Mouse (Mus musculus) heart, adult 2 months (tissue): ENCODE measurements around the gene Hamp.

Experiments
- CTCF ChIP-seq: fragments of 200-600 bp; IDR thresholded peaks from 2 replicates; pipeline ENCODE4 v1.8.1; 2022; ENCODE audit warnings: antibody characterized with exemption, mild to moderate bottlenecking, moderate library complexity
- EP300 ChIP-seq: fragments of 200-500 bp; IDR thresholded peaks from 2 replicates; pipeline ENCODE4 v1.6.1; 2011; ENCODE audit warnings: low read depth, low read length, control low read depth; ENCODE audit not compliant: insufficient read depth
- POLR2A ChIP-seq: fragments of 200-500 bp; IDR thresholded peaks from 2 replicates; pipeline ENCODE4 v1.6.1; 2011; ENCODE audit warnings: mild to moderate bottlenecking, low read depth, low read length, control low read depth; ENCODE audit not compliant: insufficient read depth

DNA sequence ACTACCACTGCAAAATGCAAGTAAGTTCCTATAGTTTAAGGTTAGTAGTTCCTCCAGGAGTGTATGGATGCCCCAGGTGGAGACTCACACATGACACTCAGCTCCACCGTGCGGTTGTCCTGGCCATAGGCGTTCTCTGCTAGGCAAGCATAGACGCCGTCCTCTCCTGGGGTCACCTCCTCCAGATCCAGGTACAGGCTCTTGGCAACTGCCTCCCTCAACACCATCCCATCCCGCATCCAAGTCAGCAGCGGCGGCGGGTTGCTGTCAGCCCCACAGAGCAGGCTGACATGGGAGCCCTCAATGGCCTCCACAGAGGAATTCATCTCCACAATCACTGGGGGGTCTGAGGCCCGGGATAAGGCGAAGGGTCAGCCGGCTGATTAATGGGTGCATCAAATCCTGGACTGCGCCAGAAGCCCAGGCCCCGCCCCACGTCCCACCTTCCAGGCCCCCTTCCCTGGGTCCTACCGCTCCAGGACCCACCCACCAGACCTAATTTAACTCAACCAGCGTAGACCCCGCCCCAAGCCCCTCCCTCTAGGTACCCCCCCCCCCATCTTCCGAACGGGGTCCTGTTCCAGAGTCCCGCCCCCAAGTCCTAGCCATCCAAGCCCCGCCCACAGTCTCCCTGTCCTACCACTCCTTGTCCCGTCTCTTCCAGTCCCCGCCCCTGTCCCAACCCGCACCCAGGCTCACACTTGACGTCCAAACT, 35.4 kb downstream of the Hamp start:
- TF ChIP-seq CTCF (no peak), EP300 (no peak), POLR2A (no peak)
